Mouse (Mus musculus) layer of hippocampus, adult 8-10 months (tissue): ENCODE measurements at regions not wholly inside any gene's neighbourhood (a gene's known extent, or its start where the extent isn't known, plus 50 kb on each side); places are given as distances from the start of the nearest gene placed in this dataset.
A peak's percentile ranks its signal among the peaks of the same experiment; 100 is the strongest.
"Not testable (repeated sequence)": the region's sequence is repeated elsewhere in the genome, so short reads cannot be mapped to it uniquely, and the experiment has no call there.

Source experiments
- DNase-seq, 2 experiments: peaks; one replicate each; pipeline ENCODE4 v3.0.0; 2022; ENCODE audit warnings: low spot score in 2 of 2

GRCm38 (mm10) chr10:29044781-29045180 lies 58.7 kb upstream of the 2310057J18Rik start:
- not testable (repeated sequence) for DNase-seq

GRCm38 (mm10) chr10:29087823-29088222 lies 55.8 kb upstream of the Soga3 start:
- DNase-seq = peak; percentile 4 to 40
